In genomic region chr2:139582766-139583165, GRCm38 (mm10) we compare ENCODE assay signal across 9 mouse cellular contexts.
DNase-seq lines count a peak whose midpoint lies in the region; ATAC-seq and TF ChIP-seq lines count a peak whose summit lies in the region.
"Had no signal": no experiment of that assay in that cellular context is flagged by ENCODE, and none has a peak within 500 bp of the region (broad histone marks: within the 10 kb centered on the region; RNA-seq: fewer than 3 reads in every experiment).

No protein-coding gene starts in this region.

- no peak overlapping the region for H3K9ac ChIP-seq in kidney, embryonic 14.5 days (ENCODE audit: low read depth, low read length)
- no peak overlapping the region for H3K9ac ChIP-seq in midbrain, postnatal 0 days (replicated peaks; ENCODE audit: low read length, poor library complexity, severe bottlenecking)
- no peak overlapping the region for H3K9ac ChIP-seq in midbrain, embryonic 16.5 days (ENCODE audit: low read depth, low read length)

- TF ChIP-seq CTCF in midbrain, postnatal 0 days (IDR thresholded peaks at IDR 0.05), result peak; percentile 80

- no peak overlapping the region for H3K4me2 ChIP-seq in kidney, embryonic 14.5 days (replicated peaks; ENCODE audit: low read depth, low read length)
- H3K4me2 ChIP-seq in midbrain, postnatal 0 days (ENCODE audit: low read depth, low read length, poor library complexity, severe bottlenecking), result no peak overlapping the region
- H3K4me2 ChIP-seq in midbrain, embryonic 16.5 days (ENCODE audit: low read length), result no peak overlapping the region

- H3K4me1 ChIP-seq in kidney, embryonic 14.5 days (ENCODE audit: control insufficient read depth, insufficient read depth, low read length), result no peaks in the 10 kb centered on the region
- H3K4me1 ChIP-seq in midbrain, postnatal 0 days (ENCODE audit: insufficient read depth, low read length), result no peaks in the 10 kb centered on the region
- no peaks in the 10 kb centered on the region for H3K4me1 ChIP-seq in midbrain, embryonic 16.5 days (ENCODE audit: control insufficient read depth, insufficient read depth, low read length)

- peak; percentile 9 for DNase-seq in kidney, postnatal 10 days
- DNase-seq in midbrain, postnatal 0 days (ENCODE audit: low spot score), result peak; percentile 68
- peak; percentile 45 for DNase-seq in cerebellum, adult 8-10 months
- peak; percentile 33 for DNase-seq in forelimb bud, embryonic 11.5 days (ENCODE audit: low read depth, low spot score)
- no peak for DNase-seq in gastrocnemius, postnatal 4 days (ENCODE audit: low spot score in 2 of 2)
- DNase-seq: kidney, adult 18-20 months; layer of hippocampus, adult 9-11 months had no signal

- 52% methylated on average over 6 of the region's 6 CpGs for whole genome bisulfite sequencing in kidney, embryonic 14.5 days
- WGBS in midbrain, postnatal 0 days, result 61% methylated on average over 6 of the region's 6 CpGs
- 67% methylated on average over 6 of the region's 6 CpGs for WGBS in midbrain, embryonic 16.5 days

- no peak overlapping the region for H3K4me3 ChIP-seq in kidney, embryonic 14.5 days (ENCODE audit: low read length)
- no peak overlapping the region for H3K4me3 ChIP-seq in midbrain, postnatal 0 days (ENCODE audit: low read depth, low read length)
- no peak overlapping the region for H3K4me3 ChIP-seq in midbrain, embryonic 16.5 days (ENCODE audit: low read depth, low read length)

- H3K27ac ChIP-seq in kidney, embryonic 14.5 days (ENCODE audit: low read depth, low read length), result no peak overlapping the region
- H3K27ac ChIP-seq in midbrain, postnatal 0 days (ENCODE audit: low read depth, low read length), result no peak overlapping the region
- H3K27ac ChIP-seq in midbrain, embryonic 16.5 days (ENCODE audit: low read length), result no peak overlapping the region

- no peaks in the 10 kb centered on the region for H3K9me3 ChIP-seq in kidney, embryonic 14.5 days (ENCODE audit: control insufficient read depth, low read length)
- no peaks in the 10 kb centered on the region for H3K9me3 ChIP-seq in midbrain, postnatal 0 days (ENCODE audit: low read length)
- H3K9me3 ChIP-seq in midbrain, embryonic 16.5 days (replicated peaks; ENCODE audit: control insufficient read depth, low read length, poor library complexity, severe bottlenecking), result no peaks in the 10 kb centered on the region

- H3K27me3 ChIP-seq in kidney, embryonic 14.5 days (ENCODE audit: control insufficient read depth, insufficient read depth, low read length), result no peaks in the 10 kb centered on the region
- H3K27me3 ChIP-seq in midbrain, postnatal 0 days (ENCODE audit: insufficient read depth, low read length), result no peaks in the 10 kb centered on the region
- no peaks in the 10 kb centered on the region for H3K27me3 ChIP-seq in midbrain, embryonic 16.5 days (ENCODE audit: control insufficient read depth, insufficient read depth, low read depth, low read length)

- ATAC-seq in kidney, embryonic 14.5 days (ENCODE audit: low FRiP score, low TSS enrichment), result no peak; the same call in 1 of the 2 replicates
- ATAC-seq in midbrain, postnatal 0 days (ENCODE audit: low FRiP score), result 0 out of 2 replicates have a peak, but pooled peaks have one; percentile 31
- no peak for ATAC-seq in midbrain, embryonic 16.5 days

- no peaks in the 10 kb centered on the region for H3K36me3 ChIP-seq in kidney, embryonic 14.5 days (ENCODE audit: control insufficient read depth, insufficient read depth, low read length)
- no peaks in the 10 kb centered on the region for H3K36me3 ChIP-seq in midbrain, postnatal 0 days (ENCODE audit: insufficient read depth, low read length)
- H3K36me3 ChIP-seq in midbrain, embryonic 16.5 days (ENCODE audit: control insufficient read depth, insufficient read depth, low read length), result no peaks in the 10 kb centered on the region

Comparison
In these comparisons a context has a peak if more than half of its experiments do, and no peak if none do; other contexts are left out.
1. DNase-seq: peak in kidney, postnatal 10 days (single experiment), midbrain, postnatal 0 days (single experiment), cerebellum, adult 8-10 months (single experiment) and forelimb bud, embryonic 11.5 days (single experiment); none in gastrocnemius, postnatal 4 days (0 of 2).